In the genomic region with DNA sequence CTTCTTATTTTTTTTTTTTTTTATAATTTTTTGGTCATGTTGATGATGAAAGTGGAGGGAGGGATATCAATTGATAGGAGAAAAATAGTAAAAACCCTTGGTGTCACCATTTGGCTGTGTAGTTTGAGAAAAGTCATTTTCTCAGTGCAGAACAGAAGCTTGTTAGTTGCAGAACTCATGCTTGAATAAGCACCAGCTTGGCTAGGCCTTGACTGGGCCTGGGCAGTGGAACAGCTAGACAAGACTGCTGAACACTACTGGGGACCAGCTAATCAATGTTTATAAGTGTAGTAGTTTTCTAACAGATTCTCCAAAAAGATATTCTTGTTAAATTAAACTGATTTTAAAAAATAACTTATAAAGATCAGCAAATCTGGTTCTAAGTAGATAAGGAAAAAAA, we compare ENCODE assay signal across 13 mouse cellular contexts.
"Had no signal": no experiment of that assay in that cellular context is flagged by ENCODE, and none has a peak within 500 bp of the region (broad histone marks: within the 10 kb centered on the region; RNA-seq: fewer than 3 reads in every experiment).

No protein-coding gene starts in this region.

- DNase-seq: gastrocnemius, postnatal 14 days; gastrocnemius, postnatal 36 days; heart, adult 11 months; heart, adult 2 months; heart, postnatal 14 days; heart, postnatal 36 days; kidney, adult 18-20 months; kidney, adult 8-10 months; kidney, postnatal 10 days; kidney, postnatal 25 days; kidney, postnatal 4 days; left cerebral cortex, postnatal 4 days; lung, adult 18-20 months had no signal
